Mouse (Mus musculus) small intestine, adult 2 months (tissue): Measurements from ENCODE around the gene Rad9a.

Experiments used
- CTCF ChIP-seq: fragments of 200-500 bp; IDR thresholded peaks from 2 replicates; pipeline ENCODE4 v1.5.1; 2012; ENCODE audit warnings: low read depth, mild to moderate bottlenecking, control low read depth, inconsistent platforms, low read length, moderate library complexity, mixed read lengths; ENCODE audit not compliant: insufficient replicate concordance, insufficient read length; ENCODE audit errors: extremely low read depth
- POLR2A ChIP-seq: fragments of 200-500 bp; IDR thresholded peaks from 2 replicates; pipeline ENCODE4 v1.6.1; 2012; ENCODE audit warnings: low read depth, mild to moderate bottlenecking, control low read depth, inconsistent platforms, low read length, moderate library complexity

GRCm38 (mm10) chr19:4149764-4150461, 51.5 kb downstream of the Rad9a start:
- no peak for TF ChIP-seq POLR2A
- no peak for TF ChIP-seq CTCF
